Mouse (Mus musculus): ENCODE results near the gene Tvp23b. TPM values are rescaled to one million over a fixed set of nuclear protein-coding genes. Genes with fewer than 3 reads are reported as not detected.

Tvp23b gene
- total RNA-seq, 2 experiments from 2014 or later: 34.5 to 35.9 TPM

DNA sequence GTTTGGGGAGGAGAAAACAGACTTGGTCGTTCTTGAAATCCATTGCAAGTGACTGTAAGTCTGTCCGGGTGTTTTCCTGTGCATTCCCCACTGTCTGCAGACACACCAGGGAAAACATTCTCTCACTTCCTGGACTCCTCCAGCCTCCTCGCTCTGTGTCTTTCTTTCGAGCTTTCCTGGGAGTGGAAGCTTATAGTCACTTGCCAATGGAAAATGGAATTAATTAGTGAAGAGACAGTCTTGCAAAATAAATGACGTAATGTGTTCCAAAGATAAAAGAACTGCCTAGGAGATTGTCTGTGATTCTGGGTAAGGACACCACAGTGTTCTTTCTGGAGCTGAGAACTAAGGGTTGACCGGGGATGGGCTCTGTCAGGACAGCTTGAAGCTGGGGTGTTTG lies 64.3 kb downstream of the Tvp23b start:
- DNase-seq: no peak

DNA sequence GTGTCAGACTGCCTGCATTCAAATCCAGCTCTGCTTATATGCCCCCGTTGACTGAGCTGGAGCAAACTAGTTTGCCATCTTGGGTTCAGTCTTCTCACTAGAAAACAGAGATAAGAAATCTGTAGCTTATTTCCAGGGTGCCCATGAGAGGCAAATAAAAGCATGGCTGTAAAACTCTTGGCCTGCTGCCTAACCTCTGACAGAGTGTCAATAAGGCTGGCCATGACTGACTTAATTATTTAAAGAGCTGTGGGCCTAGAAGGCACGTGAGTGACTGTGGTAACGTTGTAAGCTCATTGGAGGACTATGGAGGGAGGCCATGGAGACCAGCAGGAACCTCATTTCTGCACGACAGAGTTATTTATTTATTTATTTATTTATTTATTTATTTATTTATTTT lies 66.3 kb downstream of the Tvp23b start:
- DNase-seq: no peak

GRCm38 (mm10) chr11:62949548-62949947 lies 70.3 kb downstream of the Tvp23b start:
- DNase-seq: no peak

- no peak for DNase-seq
These were observed 71.8 kb downstream of the Tvp23b start, which contains the start of gene Cdrt4 for GRCm38 (mm10) chr11:62951012-62951411. Gene Cdrt4 (plus strand): TSS chr11:62951193.

DNA sequence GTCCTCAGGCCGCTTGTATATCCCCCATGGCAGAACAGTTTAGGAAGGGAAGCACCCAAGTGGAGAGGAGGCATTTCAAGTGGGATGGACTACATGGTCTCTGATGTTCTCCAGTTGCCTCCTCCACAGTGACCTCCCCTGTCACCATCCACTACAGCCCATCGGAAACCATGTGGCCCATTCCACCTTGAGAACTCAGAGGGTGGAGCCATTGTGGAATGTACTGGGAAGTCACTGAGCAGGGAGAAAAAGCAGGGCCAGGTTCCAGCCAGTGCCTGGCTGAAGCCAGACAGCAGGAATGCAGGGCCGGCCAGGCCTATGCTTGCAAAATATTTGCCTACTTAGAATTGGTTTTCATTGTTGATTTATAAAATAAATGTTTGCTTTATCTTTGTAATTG lies 75.5 kb downstream of the Tvp23b start:
- no peak for DNase-seq

GRCm38 (mm10) chr11:62955186-62955585 lies 75.9 kb downstream of the Tvp23b start:
- no peak for DNase-seq

GRCm38 (mm10) chr11:62955776-62956175 lies 76.5 kb downstream of the Tvp23b start:
- no peak for DNase-seq

- no peak for DNase-seq
These were observed 78.4 kb downstream of the Tvp23b start for GRCm38 (mm10) chr11:62957626-62958180.

DNA sequence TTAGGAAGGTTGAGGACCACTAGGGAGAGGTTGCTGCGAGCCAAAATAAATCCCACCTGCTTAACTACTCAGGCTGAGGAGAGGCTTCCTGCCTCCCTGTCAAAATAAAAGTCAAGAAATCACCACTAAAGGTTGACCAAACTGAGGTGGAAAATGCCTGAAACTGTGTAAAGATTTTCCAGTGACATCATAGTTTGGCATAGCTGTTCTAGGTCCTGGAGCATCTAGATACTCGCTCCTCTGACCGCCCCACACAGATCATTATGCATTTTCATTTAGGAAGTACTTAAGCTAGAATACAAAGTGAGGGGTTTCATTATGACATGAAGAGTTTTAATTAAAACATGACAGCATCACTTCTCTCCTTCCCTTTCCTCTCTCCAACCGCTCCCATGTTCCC lies 84.0 kb downstream of the Tvp23b start:
- DNase-seq: no peak

DNA sequence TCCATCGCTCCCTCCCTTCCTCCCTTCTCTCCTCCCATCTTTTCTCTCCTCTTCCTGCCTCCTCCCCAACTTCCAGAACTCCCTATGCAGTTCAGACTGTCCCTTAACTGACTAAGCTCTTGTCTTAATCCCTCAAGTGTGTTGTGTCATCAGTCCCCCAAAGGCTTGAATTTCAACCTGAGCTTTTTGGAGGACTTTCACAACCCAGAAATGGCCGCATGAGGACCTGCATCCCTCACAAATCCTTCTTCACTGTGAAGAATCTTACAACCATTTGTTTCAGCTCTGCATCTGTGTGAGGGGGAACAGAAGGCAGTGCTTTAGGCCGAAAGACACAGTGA lies 87.1 kb downstream of the Tvp23b start:
- no peak for DNase-seq

Other genes with a start within 250 kb of the Tvp23b start
- gene Lrrc75a, start 230.9 kb upstream of the Tvp23b start, total RNA-seq (2021): 10 to 100 TPM; 28.1 to 29.6 TPM
- gene Mmgt2, start 230.8 kb upstream of the Tvp23b start, total RNA-seq (2021): 10 to 100 TPM; 23.2 to 28.2 TPM
- 1 to 10 TPM; 3.6 to 5.5 TPM for gene Zfp287, start 147.6 kb upstream of the Tvp23b start, total RNA-seq (2021)
- gene Gm10428, start 126.4 kb upstream of the Tvp23b start, total RNA-seq (2021): not detected
- gene Zfp286, start 90.0 kb upstream of the Tvp23b start, total RNA-seq (2021): 1 to 10 TPM; 3.4 to 5.2 TPM
- gene Trim16, start 59.2 kb upstream of the Tvp23b start, total RNA-seq (2021): 10 to 100 TPM; 14.9 to 19.1 TPM
- gene Fbxw10, start 32.4 kb upstream of the Tvp23b start, total RNA-seq (2021): under 1 TPM; 0.94 to 0.99 TPM
- gene Cdrt4, start 71.7 kb downstream of the Tvp23b start, total RNA-seq (2021): not detected
- gene Tekt3, start 182.2 kb downstream of the Tvp23b start, total RNA-seq (2021): not detected
- gene Pmp22, start 249.5 kb downstream of the Tvp23b start, total RNA-seq (2021): 100 to 1,000 TPM; 119 to 122 TPM

Data from adrenal gland, postnatal 10 days (tissue).